Mouse (Mus musculus): ENCODE results near the gene Hist1h2bc. TPM values are rescaled to one million over a fixed set of nuclear protein-coding genes. Genes with fewer than 3 reads are reported as not detected.

Hist1h2bc gene
- polyA plus RNA-seq, 1 experiment from 2014 or later: 23.4 TPM

Small RNA genes within 50 kb of the gene (microRNA-seq; reads per million reads assigned to microRNA genes)
- not detected for gene Gm44350 (ENCODE audit: insufficient number of aligned reads)

Other genes with a start within 250 kb of the Hist1h2bc start
- gene Btn1a1, start 218.3 kb upstream of the Hist1h2bc start, polyA plus RNA-seq (2014; fragmentation: Nextera tagmentation; extraction: Ambion mirVana): 0.17 and 0.19 TPM in 2 replicates
- 0.48 and 0.59 TPM in 2 replicates for gene Btn2a2, start 195.3 kb upstream of the Hist1h2bc start, polyA plus RNA-seq (2014; fragmentation: Nextera tagmentation; extraction: Ambion mirVana)
- 2.0 and 4.9 TPM in 2 replicates for gene Hist1h4h, start 153.1 kb upstream of the Hist1h2bc start, polyA plus RNA-seq (2014; fragmentation: Nextera tagmentation; extraction: Ambion mirVana)
- 7.7 and 9.3 TPM in 2 replicates for gene Hist1h2af, start 150.3 kb upstream of the Hist1h2bc start, polyA plus RNA-seq (2014; fragmentation: Nextera tagmentation; extraction: Ambion mirVana)
- 5.2 and 5.7 TPM in 2 replicates for gene Hist1h3g, start 148.8 kb upstream of the Hist1h2bc start, polyA plus RNA-seq (2014; fragmentation: Nextera tagmentation; extraction: Ambion mirVana)
- 0.85 and 1.2 TPM in 2 replicates for gene Hist1h2bh, start 140.8 kb upstream of the Hist1h2bc start, polyA plus RNA-seq (2014; fragmentation: Nextera tagmentation; extraction: Ambion mirVana)
- 0.92 and 1.4 TPM in 2 replicates for gene Hist1h3f, start 140.1 kb upstream of the Hist1h2bc start, polyA plus RNA-seq (2014; fragmentation: Nextera tagmentation; extraction: Ambion mirVana)
- gene Hist1h4f, start 132.6 kb upstream of the Hist1h2bc start, polyA plus RNA-seq (2014; fragmentation: Nextera tagmentation; extraction: Ambion mirVana): 1.2 and 1.3 TPM in 2 replicates
- 0.87 and 0.92 TPM in 2 replicates for gene Hist1h1d, start 130.9 kb upstream of the Hist1h2bc start, polyA plus RNA-seq (2014; fragmentation: Nextera tagmentation; extraction: Ambion mirVana)
- 6.7 and 10.4 TPM in 2 replicates for gene Hist1h3e, start 121.8 kb upstream of the Hist1h2bc start, polyA plus RNA-seq (2014; fragmentation: Nextera tagmentation; extraction: Ambion mirVana)
- 96.4 and 102 TPM in 2 replicates for gene Hist1h2ae, start 113.0 kb upstream of the Hist1h2bc start, polyA plus RNA-seq (2014; fragmentation: Nextera tagmentation; extraction: Ambion mirVana)
- 7.4 and 10.0 TPM in 2 replicates for gene Hist1h2bg, start 112.8 kb upstream of the Hist1h2bc start, polyA plus RNA-seq (2014; fragmentation: Nextera tagmentation; extraction: Ambion mirVana)
- 4.5 and 5.9 TPM in 2 replicates for gene Hist1h2bf, start 110.0 kb upstream of the Hist1h2bc start, polyA plus RNA-seq (2014; fragmentation: Nextera tagmentation; extraction: Ambion mirVana)
- 2.5 and 3.0 TPM in 2 replicates for gene Hist1h2ad, start 109.8 kb upstream of the Hist1h2bc start, polyA plus RNA-seq (2014; fragmentation: Nextera tagmentation; extraction: Ambion mirVana)
- 11.9 and 13.9 TPM in 2 replicates for gene Hist1h3d, start 108.4 kb upstream of the Hist1h2bc start, polyA plus RNA-seq (2014; fragmentation: Nextera tagmentation; extraction: Ambion mirVana)
- 132 and 133 TPM in 2 replicates for gene Hist1h4d, start 102.6 kb upstream of the Hist1h2bc start, polyA plus RNA-seq (2014; fragmentation: Nextera tagmentation; extraction: Ambion mirVana)
- 4.0 and 4.6 TPM in 2 replicates for gene Hist1h2be, start 63.1 kb upstream of the Hist1h2bc start, polyA plus RNA-seq (2014; fragmentation: Nextera tagmentation; extraction: Ambion mirVana)
- 27.3 and 27.7 TPM in 2 replicates for gene Hist1h1e, start 61.6 kb upstream of the Hist1h2bc start, polyA plus RNA-seq (2014; fragmentation: Nextera tagmentation; extraction: Ambion mirVana)
- gene Hist1h2ac, start 251 bp upstream of the Hist1h2bc start, polyA plus RNA-seq (2014; fragmentation: Nextera tagmentation; extraction: Ambion mirVana): 1.1 and 1.2 TPM in 2 replicates
- gene Hist1h1t, start 11.6 kb downstream of the Hist1h2bc start, polyA plus RNA-seq (2014; fragmentation: Nextera tagmentation; extraction: Ambion mirVana): 0.51 TPM in 1 of 2 replicates, not detected in the other
- 6.0 and 6.8 TPM in 2 replicates for gene Hist1h4c, start 14.3 kb downstream of the Hist1h2bc start, polyA plus RNA-seq (2014; fragmentation: Nextera tagmentation; extraction: Ambion mirVana)
- 2.2 TPM in 2 replicates for gene Hfe, start 26.7 kb downstream of the Hist1h2bc start, polyA plus RNA-seq (2014; fragmentation: Nextera tagmentation; extraction: Ambion mirVana)
- 14.5 and 15.2 TPM in 2 replicates for gene Hist1h1c, start 54.6 kb downstream of the Hist1h2bc start, polyA plus RNA-seq (2014; fragmentation: Nextera tagmentation; extraction: Ambion mirVana)
- 8.7 and 10.6 TPM in 2 replicates for gene Hist1h3c, start 61.4 kb downstream of the Hist1h2bc start, polyA plus RNA-seq (2014; fragmentation: Nextera tagmentation; extraction: Ambion mirVana)
- gene Hist1h2bb, start 62.5 kb downstream of the Hist1h2bc start, polyA plus RNA-seq (2014; fragmentation: Nextera tagmentation; extraction: Ambion mirVana): 2.6 and 3.4 TPM in 2 replicates
- gene Hist1h2ab, start 66.9 kb downstream of the Hist1h2bc start, polyA plus RNA-seq (2014; fragmentation: Nextera tagmentation; extraction: Ambion mirVana): 59.7 and 63.1 TPM in 2 replicates
- gene Hist1h3b, start 68.1 kb downstream of the Hist1h2bc start, polyA plus RNA-seq (2014; fragmentation: Nextera tagmentation; extraction: Ambion mirVana): 11.7 and 15.4 TPM in 2 replicates
- 4.7 and 5.9 TPM in 2 replicates for gene Hist1h4b, start 72.8 kb downstream of the Hist1h2bc start, polyA plus RNA-seq (2014; fragmentation: Nextera tagmentation; extraction: Ambion mirVana)
- 0.95 TPM in 1 of 2 replicates, not detected in the other for gene Hist1h4a, start 77.0 kb downstream of the Hist1h2bc start, polyA plus RNA-seq (2014; fragmentation: Nextera tagmentation; extraction: Ambion mirVana)
- 2.9 and 5.4 TPM in 2 replicates for gene Hist1h3a, start 78.2 kb downstream of the Hist1h2bc start, polyA plus RNA-seq (2014; fragmentation: Nextera tagmentation; extraction: Ambion mirVana)
- 2.7 and 4.0 TPM in 2 replicates for gene Hist1h1a, start 79.5 kb downstream of the Hist1h2bc start, polyA plus RNA-seq (2014; fragmentation: Nextera tagmentation; extraction: Ambion mirVana)
- gene Trim38, start 85.7 kb downstream of the Hist1h2bc start, polyA plus RNA-seq (2014; fragmentation: Nextera tagmentation; extraction: Ambion mirVana): 0.13 TPM in 1 of 2 replicates, not detected in the other
- gene Slc17a2, start 122.8 kb downstream of the Hist1h2bc start, polyA plus RNA-seq (2014; fragmentation: Nextera tagmentation; extraction: Ambion mirVana): not detected in 2 replicates
- not detected in 2 replicates for gene Slc17a3, start 155.2 kb downstream of the Hist1h2bc start, polyA plus RNA-seq (2014; fragmentation: Nextera tagmentation; extraction: Ambion mirVana)
- not detected in 2 replicates for gene Slc17a1, start 183.6 kb downstream of the Hist1h2bc start, polyA plus RNA-seq (2014; fragmentation: Nextera tagmentation; extraction: Ambion mirVana)
- gene Slc17a4, start 230.8 kb downstream of the Hist1h2bc start, polyA plus RNA-seq (2014; fragmentation: Nextera tagmentation; extraction: Ambion mirVana): not detected in 2 replicates
- not detected in 2 replicates for gene Hist1h2ba, start 250.0 kb downstream of the Hist1h2bc start, polyA plus RNA-seq (2014; fragmentation: Nextera tagmentation; extraction: Ambion mirVana)

Data from forebrain, embryonic 11.5 days (tissue).